Mouse (Mus musculus): ENCODE results near the gene Scamp5. TPM values are rescaled to one million over a fixed set of nuclear protein-coding genes. Genes with fewer than 3 reads are reported as not detected.
A peak's percentile ranks its signal among the peaks of the same experiment; 100 is the strongest.

Gene Scamp5
- polyA plus RNA-seq, 1 experiment: 12.1 TPM

- peaks cover 3% of the 10 kb centered on the region; the same call in 1 of the 2 replicates for H3K27me3 ChIP-seq (ENCODE audit: control insufficient read depth, insufficient read depth, low read length)
- DNase-seq: no peak
- no peak overlapping the region for H3K4me3 ChIP-seq (ENCODE audit: control insufficient read depth, insufficient read depth, low read length)
- TF ChIP-seq CTCF (IDR thresholded peaks at IDR 0.05; ENCODE audit: borderline replicate concordance, control insufficient read depth, extremely low read depth, insufficient read depth, low read length, poor library complexity): no peak
- no peak for TF ChIP-seq POLR2A (IDR thresholded peaks at IDR 0.05; ENCODE audit: control insufficient read depth, extremely low read depth, insufficient read depth, low read length, poor library complexity)
- H3K36me3 ChIP-seq (ENCODE audit: control insufficient read depth, insufficient read depth, low read length): no peaks in the 10 kb centered on the region
- no peak overlapping the region for H3K27ac ChIP-seq (ENCODE audit: control insufficient read depth, insufficient read depth, low read length)
- H3K4me1 ChIP-seq (replicated peaks; ENCODE audit: control insufficient read depth, insufficient read depth, low read length): peaks cover 8% of the 10 kb centered on the region
- 74% methylated on average over 6 of the region's 6 CpGs for WGBS
Observed at GRCm38 (mm10) chr9:57462866-57463265, 5.0 kb downstream of the Scamp5 start.

- Histone ChIP-seq H3K27ac (ENCODE audit: control insufficient read depth, insufficient read depth, low read length) (no peak overlapping the region), H3K4me3 (ENCODE audit: control insufficient read depth, insufficient read depth, low read length) (no peak overlapping the region), H3K36me3 (ENCODE audit: control insufficient read depth, insufficient read depth, low read length) (no peaks in the 10 kb centered on the region), H3K4me1 (replicated peaks; ENCODE audit: control insufficient read depth, insufficient read depth, low read length) (no peaks in the 10 kb centered on the region), H3K27me3 (ENCODE audit: control insufficient read depth, insufficient read depth, low read length) (no peaks in the 10 kb centered on the region)
- TF ChIP-seq POLR2A (IDR thresholded peaks at IDR 0.05; ENCODE audit: control insufficient read depth, extremely low read depth, insufficient read depth, low read length, poor library complexity) (no peak), CTCF (IDR thresholded peaks at IDR 0.05; ENCODE audit: borderline replicate concordance, control insufficient read depth, extremely low read depth, insufficient read depth, low read length, poor library complexity) (no peak)
- no peak for DNase-seq
- 97% methylated on average over 2 of the region's 2 CpGs for WGBS
Observed at GRCm38 (mm10) chr9:57459707-57460106, 8.2 kb downstream of the Scamp5 start.

GRCm38 (mm10) chr9:57453516-57453915 lies 14.3 kb downstream of the Scamp5 start:
- H3K4me3 ChIP-seq (ENCODE audit: control insufficient read depth, insufficient read depth, low read length): no peak overlapping the region
- H3K4me1 ChIP-seq (replicated peaks; ENCODE audit: control insufficient read depth, insufficient read depth, low read length): no peaks in the 10 kb centered on the region
- 90% methylated on average over 4 of the region's 4 CpGs for WGBS
- TF ChIP-seq CTCF (IDR thresholded peaks at IDR 0.05; ENCODE audit: borderline replicate concordance, control insufficient read depth, extremely low read depth, insufficient read depth, low read length, poor library complexity) (no peak), POLR2A (IDR thresholded peaks at IDR 0.05; ENCODE audit: control insufficient read depth, extremely low read depth, insufficient read depth, low read length, poor library complexity) (no peak)
- no peaks in the 10 kb centered on the region for H3K27me3 ChIP-seq (ENCODE audit: control insufficient read depth, insufficient read depth, low read length)
- no peaks in the 10 kb centered on the region for H3K36me3 ChIP-seq (ENCODE audit: control insufficient read depth, insufficient read depth, low read length)
- DNase-seq: no peak
- no peak overlapping the region for H3K27ac ChIP-seq (ENCODE audit: control insufficient read depth, insufficient read depth, low read length)

DNA sequence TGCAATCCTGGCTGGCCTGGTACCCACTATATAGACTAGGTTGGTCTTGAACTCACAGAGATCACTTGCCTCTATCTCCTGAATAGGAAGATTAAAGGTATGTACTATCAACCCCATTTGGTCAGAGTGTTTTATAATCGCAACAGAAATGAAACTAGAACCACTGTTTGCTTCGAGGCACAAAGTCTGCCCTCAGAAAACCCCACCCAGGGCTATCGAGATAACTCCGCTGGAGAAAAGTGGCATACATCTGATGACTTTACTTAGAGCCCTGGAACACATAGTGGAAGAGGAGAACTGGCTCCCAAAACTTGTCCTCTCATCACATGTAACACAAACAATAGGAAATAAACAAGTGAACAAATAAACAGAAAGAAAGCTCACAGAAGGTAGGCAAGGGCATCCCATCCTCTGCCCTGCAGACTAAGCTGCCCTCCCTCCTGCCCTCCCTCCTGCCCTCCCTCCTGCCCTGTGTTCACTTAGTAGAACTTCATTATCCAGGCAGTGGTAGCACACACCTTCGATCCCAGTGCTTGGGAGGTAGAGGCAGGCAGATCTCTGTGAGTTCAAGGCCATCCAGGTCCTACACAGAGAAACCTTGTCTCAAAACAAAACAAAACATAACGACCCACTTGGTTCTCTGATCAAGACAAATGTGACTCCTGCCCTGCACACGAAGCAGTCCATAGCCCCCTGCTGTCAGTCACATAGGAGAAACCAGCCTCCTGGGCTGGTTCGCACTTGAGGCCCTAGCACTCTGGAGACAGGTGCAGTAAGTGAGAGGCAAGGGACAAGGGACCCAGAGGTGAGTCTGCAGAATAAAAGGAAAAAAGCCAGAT lies 15.0 kb downstream of the Scamp5 start:
- WGBS: 85% methylated on average over 8 of the region's 8 CpGs

DNA sequence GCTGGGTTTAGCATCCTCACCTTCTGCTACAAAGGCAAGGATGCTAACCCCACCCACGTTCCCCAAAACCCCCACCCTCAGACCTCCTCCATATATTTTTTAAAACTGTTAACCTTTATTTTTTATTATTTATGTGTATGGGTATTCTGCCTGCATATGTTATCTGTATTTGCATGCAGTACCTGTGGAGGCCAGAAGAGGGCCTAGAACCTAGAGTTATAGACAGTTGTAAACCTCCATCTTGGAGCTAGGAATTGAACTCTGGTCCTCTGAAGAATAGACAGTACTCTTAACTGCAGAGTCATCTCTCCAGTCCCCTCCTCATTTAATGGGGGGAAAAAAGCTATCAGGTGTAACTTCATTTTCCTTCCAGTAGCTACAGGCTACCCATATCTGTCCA lies 18.1 kb downstream of the Scamp5 start:
- WGBS: 81% methylated on average over 1 of the region's 1 CpGs
- Histone ChIP-seq H3K4me1 (replicated peaks; ENCODE audit: control insufficient read depth, insufficient read depth, low read length) (no peaks in the 10 kb centered on the region), H3K27me3 (ENCODE audit: control insufficient read depth, insufficient read depth, low read length) (no peaks in the 10 kb centered on the region), H3K36me3 (ENCODE audit: control insufficient read depth, insufficient read depth, low read length) (no peaks in the 10 kb centered on the region), H3K4me3 (ENCODE audit: control insufficient read depth, insufficient read depth, low read length) (no peak overlapping the region), H3K27ac (ENCODE audit: control insufficient read depth, insufficient read depth, low read length) (no peak overlapping the region)
- DNase-seq: peak; percentile 27
- TF ChIP-seq POLR2A (IDR thresholded peaks at IDR 0.05; ENCODE audit: control insufficient read depth, extremely low read depth, insufficient read depth, low read length, poor library complexity) (no peak), CTCF (IDR thresholded peaks at IDR 0.05; ENCODE audit: borderline replicate concordance, control insufficient read depth, extremely low read depth, insufficient read depth, low read length, poor library complexity) (no peak)

More for the DNA sequence above, 15.0 kb downstream of the Scamp5 start:
- Histone ChIP-seq H3K4me3 (ENCODE audit: control insufficient read depth, insufficient read depth, low read length) (no peak overlapping the region), H3K27ac (ENCODE audit: control insufficient read depth, insufficient read depth, low read length) (no peak overlapping the region), H3K36me3 (ENCODE audit: control insufficient read depth, insufficient read depth, low read length) (no peaks in the 10 kb centered on the region), H3K27me3 (ENCODE audit: control insufficient read depth, insufficient read depth, low read length) (no peaks in the 10 kb centered on the region), H3K4me1 (replicated peaks; ENCODE audit: control insufficient read depth, insufficient read depth, low read length) (no peaks in the 10 kb centered on the region)
- no peak for TF ChIP-seq POLR2A (IDR thresholded peaks at IDR 0.05; ENCODE audit: control insufficient read depth, extremely low read depth, insufficient read depth, low read length, poor library complexity)
- TF ChIP-seq CTCF (IDR thresholded peaks at IDR 0.05; ENCODE audit: borderline replicate concordance, control insufficient read depth, extremely low read depth, insufficient read depth, low read length, poor library complexity): no peak
- no peak for DNase-seq

GRCm38 (mm10) chr9:57440620-57441019 lies 27.2 kb downstream of the Scamp5 start:
- Histone ChIP-seq H3K27me3 (ENCODE audit: control insufficient read depth, insufficient read depth, low read length) (no peaks in the 10 kb centered on the region), H3K4me1 (replicated peaks; ENCODE audit: control insufficient read depth, insufficient read depth, low read length) (peaks cover 8% of the 10 kb centered on the region), H3K36me3 (ENCODE audit: control insufficient read depth, insufficient read depth, low read length) (no peaks in the 10 kb centered on the region), H3K4me3 (ENCODE audit: control insufficient read depth, insufficient read depth, low read length) (no peak overlapping the region), H3K27ac (ENCODE audit: control insufficient read depth, insufficient read depth, low read length) (no peak overlapping the region)
- TF ChIP-seq POLR2A (IDR thresholded peaks at IDR 0.05; ENCODE audit: control insufficient read depth, extremely low read depth, insufficient read depth, low read length, poor library complexity): no peak
- TF ChIP-seq CTCF (IDR thresholded peaks at IDR 0.05; ENCODE audit: borderline replicate concordance, control insufficient read depth, extremely low read depth, insufficient read depth, low read length, poor library complexity): no peak
- DNase-seq: no peak
- 97% methylated on average over 1 of the region's 1 CpGs for WGBS

Data from thymus, adult 2 months (tissue).